Mouse (Mus musculus) adrenal gland, postnatal 10 days (tissue): Measurements from ENCODE around the gene 9430015G10Rik. TPM values are rescaled to one million over a fixed set of nuclear protein-coding genes. Genes with fewer than 3 reads are reported as not detected.

Source experiments
- DNase-seq: peaks from one replicate; pipeline ENCODE4 v3.0.0; 2021; ENCODE audit warnings: mixed read lengths
- total RNA-seq, 2 experiments: library from RNA; stranded (reverse); gene quantifications; 2 replicates each; pipeline ENCODE4 v1.2.3; 2021

Gene 9430015G10Rik
- total RNA-seq, 2 experiments from 2014 or later = 10.6 to 13.8 TPM

GRCm38 (mm10) chr4:156171828-156172227 lies 62.0 kb downstream of the 9430015G10Rik start:
- DNase-seq = no peak

Other genes with a start within 250 kb of the 9430015G10Rik start
- under 1 TPM; 0.36 to 0.45 TPM for gene Tas1r3, start 246.6 kb upstream of the 9430015G10Rik start, total RNA-seq
- 10 to 100 TPM; 17.6 to 18.4 TPM for gene Cptp, start 240.5 kb upstream of the 9430015G10Rik start, total RNA-seq
- gene Ints11, start 240.4 kb upstream of the 9430015G10Rik start, total RNA-seq = 10 to 100 TPM; 29.0 to 29.3 TPM
- gene Pusl1, start 218.2 kb upstream of the 9430015G10Rik start, total RNA-seq = 10 to 100 TPM; 27.9 to 39.0 TPM
- gene Acap3, start 218.2 kb upstream of the 9430015G10Rik start, total RNA-seq = 10 to 100 TPM; 16.9 to 29.4 TPM
- 10 to 100 TPM; 72.3 to 73.4 TPM for gene Ube2j2, start 166.2 kb upstream of the 9430015G10Rik start, total RNA-seq
- 100 to 1,000 TPM; 117 to 132 TPM for gene C1qtnf12, start 147.7 kb upstream of the 9430015G10Rik start, total RNA-seq
- 1 to 10 TPM; 5.7 to 6.1 TPM for gene B3galt6, start 117.3 kb upstream of the 9430015G10Rik start, total RNA-seq
- gene Sdf4, start 117.1 kb upstream of the 9430015G10Rik start, total RNA-seq = 100 to 1,000 TPM; 184 to 191 TPM
- 1 to 10 TPM; 1.9 TPM for gene Tnfrsf4, start 96.1 kb upstream of the 9430015G10Rik start, total RNA-seq
- gene Tnfrsf18, start 83.8 kb upstream of the 9430015G10Rik start, total RNA-seq = under 1 TPM; 0.51 to 0.66 TPM
- under 1 TPM; 0.27 to 0.67 TPM for gene Ttll10, start 50.6 kb upstream of the 9430015G10Rik start, total RNA-seq
- gene Rnf223, start 20.5 kb downstream of the 9430015G10Rik start, total RNA-seq = under 1 TPM; 0.09 to 0.15 TPM
- gene Agrn, start 87.5 kb downstream of the 9430015G10Rik start, total RNA-seq = 10 to 100 TPM; 59.6 to 82.4 TPM
- gene Isg15, start 90.8 kb downstream of the 9430015G10Rik start, total RNA-seq = 1 to 10 TPM; 1.6 to 2.2 TPM
- 1 to 10 TPM; 2.6 to 3.5 TPM for gene AW011738, start 93.3 kb downstream of the 9430015G10Rik start, total RNA-seq
- 10 to 100 TPM in 1 of 2 experiments, 1 to 10 TPM in 1; 9.8 to 28.4 TPM for gene Perm1, start 105.9 kb downstream of the 9430015G10Rik start, total RNA-seq
- 10 to 100 TPM; 13.3 to 20.3 TPM for gene Plekhn1, start 124.9 kb downstream of the 9430015G10Rik start, total RNA-seq
- 10 to 100 TPM; 39.4 to 41.0 TPM for gene Noc2l, start 126.0 kb downstream of the 9430015G10Rik start, total RNA-seq
- gene Samd11, start 145.7 kb downstream of the 9430015G10Rik start, total RNA-seq = 1 to 10 TPM; 1.4 to 3.1 TPM
- not detected for gene Vmn2r-ps159, start 221.1 kb downstream of the 9430015G10Rik start, total RNA-seq